Mouse (Mus musculus) limb, embryonic 14.5 days (tissue): ENCODE data around the gene Tgif2lx1. TPM values are rescaled to one million over a fixed set of nuclear protein-coding genes. Genes with fewer than 3 reads are reported as not detected.
"Not testable (repeated sequence)": the region's sequence is repeated elsewhere in the genome, so short reads cannot be mapped to it uniquely, and the experiment has no call there.

Experiments used
- ATAC-seq: fragments of 200-750 bp; cut with Nextera tagmentation; 2 replicates; pipeline ENCODE4 v1.8.0; 2017; ENCODE audit warnings: low read depth, moderate number of reproducible peaks, moderate TSS enrichment; ENCODE audit not compliant: low FRiP score
- DNase-seq: peaks from one replicate; pipeline ENCODE4 v3.0.0-alpha.2; 2015; ENCODE audit warnings: low spot score
- H3K27ac ChIP-seq: fragments of 300-500 bp; sonication (generic); replicated peaks from 2 replicates; pipeline ENCODE4 v1.5.1; 2014; ENCODE audit warnings: low read depth, mild to moderate bottlenecking, low read length, moderate library complexity, mixed read lengths
- H3K27me3 ChIP-seq: fragments of 300-500 bp; sonication (generic); 2 replicates; pipeline ENCODE4 v1.6.1; 2014; ENCODE audit warnings: low read length, mixed read lengths; ENCODE audit not compliant: control insufficient read depth, insufficient read depth
- H3K36me3 ChIP-seq: fragments of 300-500 bp; sonication (generic); 2 replicates; pipeline ENCODE4 v1.6.1; 2014; ENCODE audit warnings: mild to moderate bottlenecking, low read length, moderate library complexity, mixed read lengths; ENCODE audit not compliant: control insufficient read depth, insufficient read depth
- H3K4me1 ChIP-seq: fragments of 300-500 bp; sonication (generic); 2 replicates; pipeline ENCODE4 v1.6.1; 2014; ENCODE audit warnings: antibody characterized with exemption, low read length, mixed read lengths; ENCODE audit not compliant: control insufficient read depth, insufficient read depth
- H3K4me2 ChIP-seq: fragments of 300-500 bp; sonication (generic); replicated peaks from 2 replicates; pipeline ENCODE4 v1.6.1; 2014; ENCODE audit warnings: low read depth, mild to moderate bottlenecking, low read length, moderate library complexity; ENCODE audit not compliant: severe bottlenecking
- H3K4me3 ChIP-seq: fragments of 300-500 bp; sonication (generic); replicated peaks from 2 replicates; pipeline ENCODE4 v1.5.1; 2014; ENCODE audit warnings: low read length
- H3K9ac ChIP-seq: fragments of 300-500 bp; sonication (generic); 2 replicates; pipeline ENCODE4 v1.6.1; 2014; ENCODE audit warnings: mild to moderate bottlenecking, low read depth, low read length, moderate library complexity; ENCODE audit not compliant: severe bottlenecking
- H3K9me3 ChIP-seq: fragments of 300-500 bp; sonication (generic); 2 replicates; pipeline ENCODE4 v1.6.1; 2016; ENCODE audit warnings: low read length; ENCODE audit not compliant: control insufficient read depth
- WGBS: fragments of 180-500 bp; shearing (Covaris S2); extraction: QIAGEN DNeasy Blood & Tissue Kit; methylation state at CpG from one replicate; pipeline ENCODE4 v1.1.7; 2014; 5-methylcytosine and 5-hydroxymethylcytosine counted together
- polyA plus RNA-seq, 2 experiments: library from polyadenylated mRNA; depleted of rRNA in 1 of 2; stranded (reverse) in 1 of 2; unstranded in 1 of 2; fragments of >200 nt; fragmentation: Nextera tagmentation in 1 of 2; extraction: Ambion mirVana in 1 of 2; gene quantifications; 2 replicates each; pipeline versions ENCODE4 v1.2.1 to v1.2.3; 2012 to 2014

The Tgif2lx1 gene
- polyA plus RNA-seq (2012; rRNA removed) (not detected in 2 replicates), polyA plus RNA-seq (2014; fragmentation: Nextera tagmentation; extraction: Ambion mirVana) (not detected in 2 replicates)

- no CpG with 5 or more reads among the region's 5 CpGs for WGBS
- H3K4me1 ChIP-seq, H3K27ac ChIP-seq, DNase-seq, H3K4me3 ChIP-seq, H3K36me3 ChIP-seq, H3K9ac ChIP-seq, H3K9me3 ChIP-seq, H3K27me3 ChIP-seq, H3K4me2 ChIP-seq, ATAC-seq: not testable (repeated sequence)
Measured at GRCm38 (mm10) chrX:118480637-118481036, at the start of gene Tgif2lx1. Gene Tgif2lx1 (minus strand): TSS chrX:118480737.

Other genes starting within 250 kb of the Tgif2lx1 start
- not detected in 2 replicates for gene Tgif2lx2, start 53.5 kb downstream of the Tgif2lx1 start, polyA plus RNA-seq (2012; rRNA removed)
- not detected in 2 replicates for gene Tgif2lx2, start 53.5 kb downstream of the Tgif2lx1 start, polyA plus RNA-seq (2014; fragmentation: Nextera tagmentation; extraction: Ambion mirVana)